Mouse (Mus musculus): ENCODE measurements around the gene Epb41. TPM values are rescaled to one million over a fixed set of nuclear protein-coding genes. Genes with fewer than 3 reads are reported as not detected.

Epb41 gene
- polyA plus RNA-seq, 1 experiment from 2014 or later = 73.7 TPM

DNA sequence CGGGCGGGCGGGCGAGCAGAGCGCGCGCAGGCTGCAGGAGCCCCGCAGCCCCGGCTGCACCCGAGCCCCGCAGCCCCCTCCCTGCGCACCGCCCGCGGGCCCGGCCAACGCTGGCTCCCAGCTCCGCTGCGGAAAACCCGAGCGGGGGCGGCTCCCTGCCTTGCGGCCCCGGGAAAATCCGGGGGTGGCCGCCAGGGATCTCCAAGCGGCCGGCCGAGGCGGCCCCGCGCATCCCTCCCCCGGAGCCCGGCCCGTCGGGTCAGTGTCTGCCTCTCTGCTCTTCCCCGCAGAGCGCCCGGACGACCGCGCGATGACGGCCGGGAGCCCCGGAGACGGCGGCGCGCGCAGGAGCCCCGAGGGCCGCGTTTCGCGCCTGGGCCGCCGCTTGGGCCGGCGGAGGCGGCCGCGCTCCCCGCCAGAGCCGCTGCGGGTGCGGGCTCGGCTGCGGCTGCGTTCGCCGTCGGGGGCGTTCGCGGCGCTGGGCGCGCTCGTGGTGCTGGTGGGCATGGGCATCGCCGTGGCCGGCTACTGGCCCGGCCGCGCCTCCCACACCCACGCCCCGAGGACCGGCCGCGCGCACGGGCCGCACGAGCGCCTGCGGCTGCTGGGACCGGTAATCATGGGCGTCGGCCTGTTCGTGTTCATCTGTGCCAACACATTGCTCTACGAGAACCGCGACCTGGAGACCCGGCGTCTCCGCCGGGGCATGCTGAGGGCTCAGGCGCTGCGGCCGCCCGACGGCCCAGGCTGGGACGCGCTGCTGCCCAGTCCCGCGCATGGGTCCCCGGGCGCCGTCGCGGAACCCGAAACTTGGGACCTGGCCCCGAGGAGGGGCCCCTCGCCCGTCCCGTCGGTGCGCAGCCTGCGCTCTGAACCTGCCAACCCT, 153.4 kb downstream of the Epb41 start, which contains the start of gene Tmem200b:
Tmem200b (plus strand) TSS at position 311 of the 886 bp plus-strand sequence.
- WGBS = 2% methylated on average over 95 of the region's 130 CpGs
- ATAC-seq (replicated peaks) = peak; percentile 27; the same call in 1 of the 2 replicates
- Histone ChIP-seq H3K27ac (replicated peaks) (no peak within 1 kb of the TSS), H3K4me1 (peaks cover 32% of the 10 kb centered on the region), H3K9ac (replicated peaks) (peak within 1 kb of the TSS; percentile 32), H3K9me3 (no peaks in the 10 kb centered on the region), H3K27me3 (peaks cover 65% of the 10 kb centered on the region), H3K4me2 (replicated peaks) (peak within 1 kb of the TSS; percentile 71), H3K4me3 (peak within 1 kb of the TSS; percentile 41), H3K36me3 (peaks cover 7% of the 10 kb centered on the region; the same call in 1 of the 2 replicates)

GRCm38 (mm10) chr4:131920595-131921351, 154.3 kb downstream of the Epb41 start:
- Histone ChIP-seq H3K9me3 (no peaks in the 10 kb centered on the region), H3K4me2 (replicated peaks) (peak overlapping the region; percentile 71), H3K4me1 (peaks cover 37% of the 10 kb centered on the region), H3K27ac (replicated peaks) (no peak overlapping the region), H3K27me3 (peaks cover 74% of the 10 kb centered on the region), H3K9ac (replicated peaks) (peak overlapping the region; percentile 32), H3K36me3 (peaks cover 2% of the 10 kb centered on the region; the same call in 1 of the 2 replicates), H3K4me3 (peak overlapping the region; percentile 41)
- ATAC-seq (replicated peaks) = no peak
- 1% methylated on average over 75 of the region's 76 CpGs for WGBS

- Histone ChIP-seq H3K9ac (replicated peaks) (no peak overlapping the region), H3K4me1 (peaks cover 43% of the 10 kb centered on the region)
- ATAC-seq (replicated peaks) = no peak
These were observed 155.0 kb downstream of the Epb41 start for GRCm38 (mm10) chr4:131920141-131920594.

GRCm38 (mm10) chr4:131919506-131920140, 155.5 kb downstream of the Epb41 start:
- peaks cover 80% of the 10 kb centered on the region for H3K27me3 ChIP-seq
- no peak overlapping the region for H3K27ac ChIP-seq (replicated peaks)
- H3K9ac ChIP-seq (replicated peaks) = no peak overlapping the region
- H3K36me3 ChIP-seq = peaks cover 2% of the 10 kb centered on the region; the same call in 1 of the 2 replicates
- ATAC-seq (replicated peaks) = no peak
- 12% methylated on average over 15 of the region's 15 CpGs for WGBS
- H3K4me2 ChIP-seq (replicated peaks) = no peak overlapping the region
- peaks cover 47% of the 10 kb centered on the region for H3K4me1 ChIP-seq
- peak overlapping the region; percentile 41; the same call in 1 of the 2 replicates for H3K4me3 ChIP-seq
- no peaks in the 10 kb centered on the region for H3K9me3 ChIP-seq

More at GRCm38 (mm10) chr4:131920141-131920594, 155.0 kb downstream of the Epb41 start:
- Histone ChIP-seq H3K27ac (replicated peaks) (no peak overlapping the region), H3K4me2 (replicated peaks) (peak overlapping the region; percentile 71), H3K4me3 (peak overlapping the region; percentile 41), H3K27me3 (peaks cover 80% of the 10 kb centered on the region), H3K9me3 (no peaks in the 10 kb centered on the region), H3K36me3 (peaks cover 2% of the 10 kb centered on the region; the same call in 1 of the 2 replicates)
- 2% methylated on average over 51 of the region's 51 CpGs for WGBS

DNA sequence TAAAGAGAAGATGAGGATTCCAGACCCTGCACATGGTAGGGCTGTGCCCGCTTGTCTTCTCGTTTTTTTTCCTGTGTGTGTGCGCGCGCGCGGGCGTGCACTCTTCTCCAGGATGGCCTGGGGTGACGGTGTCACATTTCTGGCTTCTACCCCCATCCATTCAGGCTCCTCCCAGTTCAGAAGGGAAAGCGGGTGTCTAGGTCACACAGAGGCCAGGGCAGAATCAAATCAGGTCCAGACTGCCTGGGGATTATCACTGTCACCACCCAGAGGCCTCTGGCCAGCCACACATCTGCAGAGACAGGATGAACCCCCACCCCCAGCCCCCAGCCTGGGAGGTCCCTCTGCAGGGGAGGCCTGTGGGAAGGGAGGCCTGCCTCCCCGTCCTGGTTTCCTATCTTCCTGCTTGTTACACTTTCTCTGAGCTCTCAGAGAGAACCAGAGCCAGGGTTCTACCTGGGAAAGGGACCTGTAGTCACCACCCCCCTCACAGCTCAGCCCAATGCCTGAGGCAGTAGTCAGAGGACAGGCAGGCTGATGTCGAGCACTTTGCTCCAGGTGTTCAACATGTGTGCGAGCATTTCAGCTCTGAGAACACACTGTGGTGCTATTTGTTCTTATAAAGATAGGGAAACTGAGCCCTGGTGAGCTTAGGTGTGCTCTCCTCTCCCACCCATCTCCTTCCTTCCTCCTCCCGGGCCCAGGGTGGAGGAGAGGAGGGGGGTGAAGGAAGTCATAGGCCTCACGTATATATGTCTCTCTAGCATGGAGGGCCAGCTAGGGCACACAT, 156.2 kb downstream of the Epb41 start:
- no peak overlapping the region for H3K9ac ChIP-seq (replicated peaks)
- H3K9me3 ChIP-seq = no peaks in the 10 kb centered on the region
- peaks cover 86% of the 10 kb centered on the region for H3K27me3 ChIP-seq
- no peak overlapping the region for H3K27ac ChIP-seq (replicated peaks)
- peaks cover 1% of the 10 kb centered on the region; the same call in 1 of the 2 replicates for H3K36me3 ChIP-seq
- 24% methylated on average over 15 of the region's 15 CpGs for WGBS
- peaks cover 43% of the 10 kb centered on the region for H3K4me1 ChIP-seq
- no peak for ATAC-seq (replicated peaks)
- no peak overlapping the region for H3K4me2 ChIP-seq (replicated peaks)
- H3K4me3 ChIP-seq = no peak overlapping the region

GRCm38 (mm10) chr4:131918026-131918533, 157.0 kb downstream of the Epb41 start:
- no peak for ATAC-seq (replicated peaks)
- Histone ChIP-seq H3K4me3 (no peak overlapping the region), H3K4me2 (replicated peaks) (no peak overlapping the region), H3K27ac (replicated peaks) (no peak overlapping the region), H3K4me1 (peaks cover 43% of the 10 kb centered on the region), H3K27me3 (peaks cover 87% of the 10 kb centered on the region), H3K9me3 (no peaks in the 10 kb centered on the region), H3K36me3 (no peaks in the 10 kb centered on the region), H3K9ac (replicated peaks) (no peak overlapping the region)
- 61% methylated on average over 7 of the region's 7 CpGs for WGBS

DNA sequence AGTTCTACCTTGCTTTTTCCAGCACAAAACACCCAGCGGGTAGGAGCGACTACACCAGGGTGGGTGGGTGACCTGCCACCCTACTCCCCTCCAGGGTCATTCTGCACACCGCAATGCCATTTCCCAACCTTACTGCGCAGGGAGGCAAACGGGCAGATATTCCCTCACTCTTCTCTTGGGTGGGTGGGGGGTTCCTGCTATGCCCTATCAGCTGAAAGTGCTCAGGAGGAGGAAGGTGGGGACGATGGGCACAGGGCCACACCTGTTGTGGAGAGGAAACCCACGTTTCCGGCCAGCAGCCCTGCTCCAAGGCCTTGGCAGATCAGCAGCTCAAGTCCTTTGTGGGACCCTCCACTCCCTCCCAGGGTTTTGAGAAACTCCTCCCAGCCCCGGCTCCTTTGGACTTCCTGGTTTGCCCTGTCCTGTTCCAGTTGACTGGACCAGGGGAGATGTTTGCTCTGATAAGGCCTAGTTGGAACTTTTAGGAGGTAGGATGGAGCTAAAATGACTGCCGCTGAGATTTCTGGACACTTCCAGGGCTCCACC, 158.0 kb downstream of the Epb41 start:
- 84% methylated on average over 10 of the region's 10 CpGs for WGBS
- Histone ChIP-seq H3K27me3 (peaks cover 87% of the 10 kb centered on the region), H3K27ac (replicated peaks) (no peak overlapping the region), H3K4me1 (peaks cover 40% of the 10 kb centered on the region), H3K9ac (replicated peaks) (no peak overlapping the region), H3K4me3 (no peak overlapping the region), H3K9me3 (no peaks in the 10 kb centered on the region), H3K4me2 (replicated peaks) (no peak overlapping the region), H3K36me3 (no peaks in the 10 kb centered on the region)
- ATAC-seq (replicated peaks) = no peak

GRCm38 (mm10) chr4:131916425-131916824, 158.7 kb downstream of the Epb41 start:
- no peak for ATAC-seq (replicated peaks)
- no peak overlapping the region for H3K27ac ChIP-seq (replicated peaks)

DNA sequence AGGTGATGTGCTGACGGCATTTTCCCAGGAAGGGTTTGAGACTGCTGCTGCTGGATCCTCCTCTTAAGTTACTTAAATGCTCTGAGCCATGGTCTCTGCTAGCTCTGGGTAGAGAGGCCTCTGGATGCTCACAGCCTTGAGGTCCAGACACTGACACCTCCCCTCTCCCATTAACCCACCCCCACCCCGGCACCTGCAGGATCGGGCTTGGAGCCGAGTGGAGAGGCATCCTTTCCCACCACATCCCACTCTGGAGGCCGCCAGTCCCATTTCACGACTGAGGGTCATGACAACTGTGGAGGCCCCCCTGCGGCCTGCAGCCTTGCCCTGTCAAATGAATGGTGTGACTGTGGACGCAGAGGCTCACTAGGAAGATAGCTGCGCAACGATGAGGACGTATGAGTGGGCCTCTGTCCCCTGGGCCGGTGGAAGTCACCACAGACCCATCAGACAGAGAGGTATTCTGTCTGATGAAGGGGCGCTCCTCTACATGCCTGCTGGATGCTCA, 159.2 kb downstream of the Epb41 start:
- Histone ChIP-seq H3K9ac (replicated peaks) (no peak overlapping the region), H3K4me3 (no peak overlapping the region), H3K4me2 (replicated peaks) (peak overlapping the region; percentile 48), H3K4me1 (peaks cover 28% of the 10 kb centered on the region), H3K27me3 (peaks cover 91% of the 10 kb centered on the region), H3K36me3 (no peaks in the 10 kb centered on the region), H3K9me3 (no peaks in the 10 kb centered on the region), H3K27ac (replicated peaks) (no peak overlapping the region)
- 24% methylated on average over 13 of the region's 13 CpGs for WGBS
- ATAC-seq (replicated peaks) = no peak

More at GRCm38 (mm10) chr4:131916425-131916824, 158.7 kb downstream of the Epb41 start:
- Histone ChIP-seq H3K36me3 (no peaks in the 10 kb centered on the region), H3K4me1 (peaks cover 33% of the 10 kb centered on the region), H3K9ac (replicated peaks) (no peak overlapping the region), H3K9me3 (no peaks in the 10 kb centered on the region), H3K27me3 (peaks cover 90% of the 10 kb centered on the region), H3K4me2 (replicated peaks) (no peak overlapping the region), H3K4me3 (no peak overlapping the region)
- 6% methylated on average over 15 of the region's 15 CpGs for WGBS

- peak overlapping the region; percentile 28 for H3K4me3 ChIP-seq
- peak overlapping the region; percentile 48 for H3K4me2 ChIP-seq (replicated peaks)
- no peak for ATAC-seq (replicated peaks)
- peaks cover 26% of the 10 kb centered on the region for H3K4me1 ChIP-seq
- H3K9me3 ChIP-seq = no peaks in the 10 kb centered on the region
- H3K27me3 ChIP-seq = peaks cover 82% of the 10 kb centered on the region
- H3K9ac ChIP-seq (replicated peaks) = peak overlapping the region; percentile 30; the same call in 1 of the 2 replicates
- no peaks in the 10 kb centered on the region for H3K36me3 ChIP-seq
- H3K27ac ChIP-seq (replicated peaks) = no peak overlapping the region
- WGBS = 2% methylated on average over 31 of the region's 31 CpGs
These were observed 160.1 kb downstream of the Epb41 start for GRCm38 (mm10) chr4:131914891-131915469.

All from forebrain, embryonic 15.5 days (tissue).